Mouse (Mus musculus) ES-E14 (cell line): Measurements from ENCODE around the gene Eef1g. TPM values are rescaled to one million over a fixed set of nuclear protein-coding genes. Genes with fewer than 3 reads are reported as not detected.

Source experiments
- DNase-seq: peaks from one replicate; pipeline ENCODE4 v3.0.0-alpha.2; 2013; ENCODE audit warnings: low read depth, low spot score
- H3K27ac ChIP-seq: 2 replicates; pipeline ENCODE4 v1.5.1; 2012; ENCODE audit warnings: low read depth, mild to moderate bottlenecking, low read length, moderate library complexity, mixed read lengths; ENCODE audit not compliant: poor library complexity, insufficient read depth, severe bottlenecking
- H3K36me3 ChIP-seq: 2 replicates; pipeline ENCODE4 v1.6.1; 2012; ENCODE audit warnings: mild to moderate bottlenecking, low read length, moderate library complexity, mixed read lengths; ENCODE audit not compliant: control insufficient read depth, poor library complexity, insufficient read depth, severe bottlenecking
- H3K4me1 ChIP-seq, 2 experiments: fragments of 150-350 bp in 1 of 2; sonication (generic) in 1 of 2; 2 replicates each; pipeline ENCODE4 v1.6.1; 2012; ENCODE audit warnings: low read length in 2 of 2, mild to moderate bottlenecking in 1 of 2, mixed read lengths in 1 of 2; ENCODE audit not compliant: control insufficient read depth in 2 of 2, insufficient read depth in 2 of 2, poor library complexity in 1 of 2
- H3K4me3 ChIP-seq, 2 experiments: fragments of 150-350 bp in 1 of 2; sonication (generic) in 1 of 2; 2 replicates each; pipeline ENCODE4 v1.5.1; 2012; ENCODE audit warnings: low read length in 2 of 2, low read depth in 1 of 2, mild to moderate bottlenecking in 1 of 2, mixed read lengths in 1 of 2; ENCODE audit not compliant: insufficient read depth in 1 of 2, poor library complexity in 1 of 2, severe bottlenecking in 1 of 2
- H3K9ac ChIP-seq: 2 replicates; pipeline ENCODE4 v1.6.1; 2012; ENCODE audit warnings: low read depth, mild to moderate bottlenecking, low read length, mixed read lengths; ENCODE audit not compliant: poor library complexity, insufficient read depth, severe bottlenecking
- H3K9me3 ChIP-seq: fragments of 150-350 bp; sonication (generic); 2 replicates; pipeline ENCODE4 v1.6.1; 2012; ENCODE audit warnings: low read depth, mild to moderate bottlenecking, low read length; ENCODE audit not compliant: control insufficient read depth, insufficient read depth
- CHD2 ChIP-seq: IDR thresholded peaks from 2 replicates; pipeline ENCODE4 v1.6.1; 2014; ENCODE audit warnings: mild to moderate bottlenecking, low read depth, low read length, inconsistent platforms
- HCFC1 ChIP-seq: IDR thresholded peaks from 2 replicates; pipeline ENCODE4 v1.6.1; 2012; ENCODE audit warnings: low read length, inconsistent platforms, borderline replicate concordance; ENCODE audit not compliant: insufficient read depth
- MAFK ChIP-seq: IDR thresholded peaks from 2 replicates; pipeline ENCODE4 v1.6.1; 2014; ENCODE audit warnings: mild to moderate bottlenecking, low read depth, low read length, inconsistent platforms; ENCODE audit not compliant: insufficient read depth
- ZC3H11A ChIP-seq: IDR thresholded peaks from 2 replicates; pipeline ENCODE4 v1.6.1; 2012; ENCODE audit warnings: low read depth, mild to moderate bottlenecking, inconsistent platforms, low read length, borderline replicate concordance
- ZNF384 ChIP-seq: IDR thresholded peaks from 2 replicates; pipeline ENCODE4 v1.6.1; 2012; ENCODE audit warnings: low read depth, low read length, inconsistent platforms
- in situ Hi-C, 2 experiments: fragments of 600-800 bp; cut with MboI; formaldehyde crosslinking; loops; one replicate each; pipeline ENCODE4 v1.15.1; 2025; ENCODE audit warnings: low sequenced_read_pairs in 2 of 2, inconsistent platforms in 1 of 2; ENCODE audit not compliant: unreplicated experiment in 2 of 2
- total RNA-seq: library from RNA; depleted of rRNA; stranded (reverse); fragments of 300-350 nt; gene quantifications from 2 replicates; pipeline ENCODE4 v1.2.3, GENCODE M21; 2012

The Eef1g gene
- total RNA-seq, 1 experiment: 1,417 TPM

GRCm38 (mm10) chr19:8980771-8981170, 13.9 kb downstream of the Eef1g start:
- no peak for TF ChIP-seq HCFC1
- no peak for TF ChIP-seq ZC3H11A
- TF ChIP-seq ZNF384: no peak
- TF ChIP-seq MAFK: no peak
- no peak for TF ChIP-seq CHD2
- Histone ChIP-seq H3K9ac (no peak overlapping the region), H3K27ac (no peak overlapping the region; the same call in 1 of the 2 replicates), H3K9me3 (no peaks in the 10 kb centered on the region), H3K4me3 (no peak overlapping the region), H3K4me1 (peaks cover 0 to 14% of the 10 kb centered on the region in 2 experiments; a peak in 3 of 4 replicates), H3K36me3 (peaks cover 35% of the 10 kb centered on the region)
- DNase-seq: no peak
- in situ Hi-C loops: loop anchor here in 1 of 2 experiments (25.0 kb wide), 1 partner anchor 107 kb away; the partner anchor contains the start of gene Scgb1a1

- H3K36me3 ChIP-seq: peaks cover 32% of the 10 kb centered on the region
- H3K4me3 ChIP-seq: no peak overlapping the region
- no peaks in the 10 kb centered on the region for H3K9me3 ChIP-seq
- TF ChIP-seq ZNF384: no peak
- TF ChIP-seq ZC3H11A: no peak
- DNase-seq: no peak
- peaks cover 0 to 14% of the 10 kb centered on the region in 2 experiments; a peak in 2 of 4 replicates for H3K4me1 ChIP-seq
- H3K27ac ChIP-seq: no peak overlapping the region
- no peak overlapping the region for H3K9ac ChIP-seq
- in situ Hi-C loops: loop anchor here in 1 of 2 experiments (25.0 kb wide), 1 partner anchor 106 kb away; the partner anchor contains the start of gene Scgb1a1
Measured at GRCm38 (mm10) chr19:8981450-8982168, 14.8 kb downstream of the Eef1g start.

- Histone ChIP-seq H3K9ac (no peak overlapping the region), H3K4me3 (no peak overlapping the region), H3K27ac (no peak overlapping the region; the same call in 1 of the 2 replicates), H3K4me1 (peaks cover 0 to 14% of the 10 kb centered on the region in 2 experiments; a peak in 2 of 4 replicates), H3K9me3 (no peaks in the 10 kb centered on the region), H3K36me3 (peaks cover 23% of the 10 kb centered on the region)
- in situ Hi-C loops: loop anchor here in 1 of 2 experiments (25.0 kb wide), 1 partner anchor 105 kb away; the partner anchor contains the start of gene Scgb1a1
- no peak for TF ChIP-seq HCFC1
- TF ChIP-seq ZNF384: no peak
- no peak for TF ChIP-seq ZC3H11A
- TF ChIP-seq MAFK: no peak
- no peak for TF ChIP-seq CHD2
- DNase-seq: no peak
Measured at GRCm38 (mm10) chr19:8982303-8983149, 15.7 kb downstream of the Eef1g start.

DNA sequence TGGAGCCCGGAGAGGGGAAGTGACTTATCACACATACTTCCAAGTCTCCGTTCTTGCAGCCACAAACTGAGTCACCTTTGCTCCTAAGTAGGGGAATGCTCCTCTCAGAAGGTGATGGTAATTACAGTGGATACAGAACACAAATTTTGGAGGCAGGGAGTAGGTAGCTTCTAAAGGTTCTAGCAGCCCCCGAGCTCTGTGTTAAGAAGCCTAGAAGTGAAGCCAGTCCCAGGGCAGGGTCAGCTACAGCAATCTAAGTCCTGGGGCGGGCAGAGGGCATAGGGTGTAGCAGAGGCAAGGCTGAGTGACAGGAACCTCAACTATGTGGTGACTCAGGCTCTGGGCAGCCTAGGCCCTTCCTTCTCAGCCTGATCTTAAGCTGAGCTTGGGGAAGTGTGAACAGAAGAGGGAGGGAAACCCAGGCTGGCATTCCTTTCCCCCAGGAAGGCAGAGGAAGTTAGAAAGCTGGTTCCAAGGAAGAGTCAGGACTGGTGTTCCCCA, 16.4 kb downstream of the Eef1g start:
- in situ Hi-C loops: loop anchor here in 1 of 2 experiments (25.0 kb wide), 1 partner anchor 104 kb away; the partner anchor contains the start of gene Scgb1a1
- H3K4me3 ChIP-seq: no peak overlapping the region
- no peak for TF ChIP-seq ZNF384
- no peak for TF ChIP-seq MAFK
- TF ChIP-seq CHD2: no peak
- TF ChIP-seq HCFC1: no peak
- H3K4me1 ChIP-seq: peaks cover 0 to 19% of the 10 kb centered on the region in 2 experiments; a peak in 2 of 4 replicates
- DNase-seq: no peak
- no peaks in the 10 kb centered on the region for H3K9me3 ChIP-seq
- H3K36me3 ChIP-seq: peaks cover 18% of the 10 kb centered on the region
- no peak overlapping the region for H3K9ac ChIP-seq
- H3K27ac ChIP-seq: no peak overlapping the region
